Mouse (Mus musculus) NIH3T3 (cell line): ENCODE measurements around the gene Vmn1r227.

Experiments
- DNase-seq: peaks from one replicate; pipeline ENCODE4 v3.0.0-alpha.2; 2012; ENCODE audit warnings: low read depth

Vmn1r227 gene

GRCm38 (mm10) chr17:20729543-20729942, at the start of gene Vmn1r227:
Vmn1r227 (plus strand) TSS chr17:20729843.
- DNase-seq, result no peak

DNA sequence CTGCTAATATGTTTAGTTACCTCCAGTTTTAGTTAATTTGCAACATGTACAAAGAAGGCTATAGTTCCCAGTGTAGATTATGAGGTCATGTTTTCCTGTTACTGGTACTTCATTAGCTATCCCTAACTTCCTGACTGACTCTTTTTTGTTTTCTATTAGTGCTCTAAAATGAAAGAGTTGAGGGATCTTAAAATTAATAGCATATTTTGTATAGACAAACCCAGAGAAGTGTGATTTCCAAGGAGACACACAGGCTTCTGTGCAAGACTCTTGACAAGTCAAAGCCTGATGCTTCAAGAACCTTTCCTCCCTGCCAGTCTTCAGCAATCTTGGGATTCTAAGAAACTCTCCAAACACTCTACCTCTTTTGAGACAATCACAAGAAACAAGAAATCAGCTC, 47.1 kb upstream of the Vmn1r227 start, which contains the start of gene Vmn1r226:
TSS of gene Vmn1r226 (plus strand) at position 301 of the 400 bp plus-strand sequence.
- DNase-seq, result no peak

DNA sequence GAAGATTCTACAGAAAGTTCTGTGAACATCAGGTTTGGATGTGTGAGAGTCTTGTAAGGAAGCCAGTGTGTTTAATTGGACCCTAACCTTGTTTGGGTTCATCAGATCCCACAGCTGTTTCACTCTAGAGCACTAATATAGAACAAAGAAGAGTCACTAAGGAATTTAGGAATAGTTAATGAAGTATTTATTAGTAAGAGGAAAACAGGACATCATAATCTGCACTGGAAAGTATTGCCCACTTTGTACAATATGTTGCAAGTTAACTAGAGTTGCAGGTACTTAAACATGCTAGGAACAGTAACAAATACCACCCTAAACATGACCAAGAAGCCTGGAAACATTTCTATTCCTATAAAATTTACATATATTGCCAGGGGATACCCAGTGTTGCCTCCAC, 56.4 kb downstream of the Vmn1r227 start, which contains the start of gene Vmn1r228:
TSS of gene Vmn1r228 (minus strand) at position 101 of the 400 bp plus-strand sequence.
- no peak for DNase-seq
